Mouse (Mus musculus): Measurements from ENCODE around the gene Gsap. TPM values are rescaled to one million over a fixed set of nuclear protein-coding genes. Genes with fewer than 3 reads are reported as not detected.
"Not testable (repeated sequence)": the region's sequence is repeated elsewhere in the genome, so short reads cannot be mapped to it uniquely, and the experiment has no call there.

The Gsap gene
- total RNA-seq, 2 experiments from 2014 or later, result 6.6 TPM

- DNase-seq (ENCODE audit: low spot score in 2 of 2), result no peak
Observed at GRCm38 (mm10) chr5:21175132-21176112, 10.6 kb upstream of the Gsap start.

GRCm38 (mm10) chr5:21179496-21179895, 6.6 kb upstream of the Gsap start:
- no peak for DNase-seq (ENCODE audit: low spot score in 2 of 2)

- DNase-seq (ENCODE audit: low spot score in 2 of 2), result not testable (repeated sequence)
Observed at GRCm38 (mm10) chr5:21183046-21183445, 3.0 kb upstream of the Gsap start.

- no peak for DNase-seq (ENCODE audit: low spot score in 2 of 2)
Observed at GRCm38 (mm10) chr5:21186821-21187220, 766 bp downstream of the Gsap start.

- no peak for DNase-seq (ENCODE audit: low spot score in 2 of 2)
Observed at GRCm38 (mm10) chr5:21188435-21188834, 2.4 kb downstream of the Gsap start.

- no peak for DNase-seq (ENCODE audit: low spot score in 2 of 2)
Observed at GRCm38 (mm10) chr5:21189036-21189435, 3.0 kb downstream of the Gsap start.

GRCm38 (mm10) chr5:21189460-21189859, 3.4 kb downstream of the Gsap start:
- no peak for DNase-seq (ENCODE audit: low spot score in 2 of 2)

GRCm38 (mm10) chr5:21203504-21203903, 17.4 kb downstream of the Gsap start:
- no peak for DNase-seq (ENCODE audit: low spot score in 2 of 2)

- DNase-seq (ENCODE audit: low spot score in 2 of 2), result no peak
Observed at GRCm38 (mm10) chr5:21204157-21204556, 18.1 kb downstream of the Gsap start.

- no peak for DNase-seq (ENCODE audit: low spot score in 2 of 2)
Observed at GRCm38 (mm10) chr5:21206014-21206413, 20.0 kb downstream of the Gsap start.

- no peak for DNase-seq (ENCODE audit: low spot score in 2 of 2)
Observed at GRCm38 (mm10) chr5:21211406-21211805, 25.4 kb downstream of the Gsap start.

GRCm38 (mm10) chr5:21212933-21213332, 26.9 kb downstream of the Gsap start:
- DNase-seq (ENCODE audit: low spot score in 2 of 2), result no peak

- no peak for DNase-seq (ENCODE audit: low spot score in 2 of 2)
Observed at GRCm38 (mm10) chr5:21213801-21214200, 27.7 kb downstream of the Gsap start.

GRCm38 (mm10) chr5:21217453-21218294, 31.6 kb downstream of the Gsap start:
- DNase-seq (ENCODE audit: low spot score in 2 of 2), result no peak

- DNase-seq (ENCODE audit: low spot score in 2 of 2), result no peak
Observed at GRCm38 (mm10) chr5:21232876-21233275, 46.8 kb downstream of the Gsap start.

- DNase-seq (ENCODE audit: low spot score in 2 of 2), result no peak
Observed at GRCm38 (mm10) chr5:21244575-21244974, 58.5 kb downstream of the Gsap start.

GRCm38 (mm10) chr5:21245241-21245640, 59.2 kb downstream of the Gsap start:
- no peak for DNase-seq (ENCODE audit: low spot score in 2 of 2)

- no peak for DNase-seq (ENCODE audit: low spot score in 2 of 2)
Observed at GRCm38 (mm10) chr5:21246794-21247193, 60.7 kb downstream of the Gsap start.

- no peak for DNase-seq (ENCODE audit: low spot score in 2 of 2)
Observed at GRCm38 (mm10) chr5:21247916-21248315, 61.9 kb downstream of the Gsap start.

GRCm38 (mm10) chr5:21248834-21249233, 62.8 kb downstream of the Gsap start:
- DNase-seq (ENCODE audit: low spot score in 2 of 2), result no peak

GRCm38 (mm10) chr5:21254731-21255525, 68.9 kb downstream of the Gsap start:
- DNase-seq (ENCODE audit: low spot score in 2 of 2), result no peak
